Mouse (Mus musculus) G1E (cell line): ENCODE measurements around the gene Olfr150. TPM values are rescaled to one million over a fixed set of nuclear protein-coding genes. Genes with fewer than 3 reads are reported as not detected.

ENCODE experiments used
- ATAC-seq: 2 replicates; pipeline ENCODE4 v1.8.0; 2016; ENCODE audit warnings: mild to moderate bottlenecking; ENCODE audit not compliant: insufficient number of reproducible peaks, poor library complexity, low FRiP score, severe bottlenecking; ENCODE audit errors: extremely low read depth
- DNase-seq: peaks from one replicate; pipeline ENCODE4 v3.0.0; 2012; ENCODE audit warnings: low spot score
- H3K27me3 ChIP-seq: 2 replicates; pipeline ENCODE4 v1.6.1; 2012; ENCODE audit warnings: mild to moderate bottlenecking, low read length, inconsistent platforms; ENCODE audit not compliant: insufficient read depth
- H3K36me3 ChIP-seq: replicated peaks from 2 replicates; pipeline ENCODE3; 2012; ENCODE audit warnings: mild to moderate bottlenecking, inconsistent platforms
- H3K4me1 ChIP-seq: 2 replicates; pipeline ENCODE4 v1.6.1; 2012; ENCODE audit warnings: low read depth, low read length, inconsistent platforms, mixed read lengths; ENCODE audit not compliant: insufficient read depth
- H3K4me3 ChIP-seq: 2 replicates; pipeline ENCODE4 v1.5.1; 2012; ENCODE audit warnings: low read depth, mild to moderate bottlenecking, inconsistent platforms, low read length, moderate library complexity, mixed read lengths
- H3K9me3 ChIP-seq: replicated peaks from 2 replicates; pipeline ENCODE4 v1.6.1; 2012; ENCODE audit warnings: inconsistent platforms
- CTCF ChIP-seq: IDR thresholded peaks from 2 replicates; pipeline ENCODE4 v1.5.1; 2012; ENCODE audit warnings: low read depth, low read length, inconsistent platforms, mixed read lengths
- GATA1 ChIP-seq: IDR thresholded peaks from 2 replicates; pipeline ENCODE4 v1.6.1; 2012; ENCODE audit warnings: borderline replicate concordance, low read length, inconsistent platforms, mixed read lengths
- GATA2 ChIP-seq: IDR thresholded peaks from 2 replicates; pipeline ENCODE4 v1.6.1; 2012; ENCODE audit warnings: low read depth, low read length, inconsistent platforms, borderline replicate concordance
- POLR2AphosphoS5 ChIP-seq: IDR thresholded peaks from 2 replicates; pipeline ENCODE4 v1.6.1; 2012; ENCODE audit warnings: low read depth, low read length, inconsistent platforms; ENCODE audit not compliant: insufficient replicate concordance
- TAL1 ChIP-seq: conservative IDR thresholded peaks from 2 replicates; pipeline ENCODE4 v1.6.1; 2012; ENCODE audit warnings: low read depth, low read length, inconsistent platforms, mixed read lengths
- polyA plus RNA-seq: library from polyadenylated mRNA; stranded (reverse); fragments of >175 nt; gene quantifications from 2 replicates; pipeline ENCODE4 v1.2.3, GENCODE M21; 2012
- total RNA-seq, 2 experiments: library from RNA; stranded (forward) in 1 of 2; stranded (reverse) in 1 of 2; fragments of 200-1000 nt in 1 of 2; fragments of >200 nt in 1 of 2; fragmentation: Nextera tagmentation in 1 of 2; gene quantifications; 2 replicates each; pipeline ENCODE4 v1.2.3; 2014 to 2017

Olfr150 gene
- total and polyA plus RNA-seq, 3 experiments, result 0.11 TPM; not detected in 2

DNA sequence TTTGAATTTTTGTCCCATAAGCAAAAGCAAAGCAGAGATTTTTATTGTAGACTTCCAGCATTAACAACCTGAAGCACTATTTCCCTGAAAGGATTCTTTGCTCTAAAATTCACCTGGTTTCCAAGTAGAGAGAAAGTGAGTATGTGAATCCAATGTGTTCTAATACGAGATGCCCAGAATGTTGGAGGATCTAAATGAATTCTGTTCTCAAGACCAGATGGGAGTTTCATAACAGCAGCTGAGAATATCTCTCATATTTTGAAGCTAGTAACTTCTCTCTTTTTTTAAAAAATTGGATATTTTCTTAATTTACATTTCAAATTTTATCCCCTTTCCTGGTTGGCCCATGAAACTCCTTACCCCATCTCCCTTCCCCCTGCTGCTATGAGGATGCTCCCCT, 15.7 kb downstream of the Olfr150 start:
- Histone ChIP-seq H3K4me1 (no peaks in the 10 kb centered on the region), H3K36me3 (no peaks in the 10 kb centered on the region), H3K4me3 (no peak overlapping the region), H3K27me3 (no peaks in the 10 kb centered on the region), H3K9me3 (peaks cover 2% of the 10 kb centered on the region; the same call in 1 of the 2 replicates)
- no peak for ATAC-seq
- TF ChIP-seq CTCF (no peak), GATA1 (no peak), TAL1 (no peak), GATA2 (no peak)
- no peak for DNase-seq

DNA sequence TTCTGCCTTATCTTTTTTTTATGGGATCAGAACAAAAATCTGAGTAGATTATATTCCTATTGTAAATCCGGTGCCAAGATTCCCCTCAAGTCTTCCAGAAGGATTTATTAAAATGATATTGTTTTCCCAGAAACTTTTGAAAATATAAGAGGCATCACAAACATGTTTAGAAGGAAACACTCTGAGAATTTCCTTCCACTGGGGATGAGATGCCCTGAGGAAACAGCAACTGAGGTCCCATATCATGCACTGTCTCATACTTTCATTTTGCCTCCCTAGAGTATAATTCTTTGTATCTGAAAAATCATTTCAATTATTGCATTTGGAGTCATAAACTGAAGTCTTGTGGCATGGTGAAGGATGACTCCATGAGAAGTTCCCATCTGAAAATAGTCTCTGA, 52.4 kb downstream of the Olfr150 start, which contains the start of gene Olfr968:
TSS of gene Olfr968 (minus strand) at position 101 of the 400 bp plus-strand sequence.
- TF ChIP-seq POLR2AphosphoS5 (no peak), CTCF (no peak), GATA1 (no peak), GATA2 (no peak), TAL1 (no peak)
- DNase-seq (no peak), ATAC-seq (no peak)
- no peaks in the 10 kb centered on the region for H3K4me1 ChIP-seq
- no peaks in the 10 kb centered on the region for H3K36me3 ChIP-seq
- no peak within 1 kb of the TSS for H3K4me3 ChIP-seq
- no peaks in the 10 kb centered on the region for H3K9me3 ChIP-seq
- H3K27me3 ChIP-seq, result no peaks in the 10 kb centered on the region

Other genes with a start within 250 kb of the Olfr150 start
Only the 20 nearest of the 21 such genes appear.
- gene Olfr957, start 215.2 kb upstream of the Olfr150 start, total RNA-seq (2014; fragmentation: Nextera tagmentation), result not detected in 2 replicates
- gene Olfr957, start 215.2 kb upstream of the Olfr150 start, total RNA-seq (2017), result 0.22 TPM in 1 of 2 replicates, not detected in the other
- not detected in 2 replicates for gene Olfr957, start 215.2 kb upstream of the Olfr150 start, polyA plus RNA-seq
- not detected in 2 replicates for gene Olfr958, start 176.9 kb upstream of the Olfr150 start, total RNA-seq (2014; fragmentation: Nextera tagmentation)
- 0.06 and 0.11 TPM in 2 replicates for gene Olfr958, start 176.9 kb upstream of the Olfr150 start, total RNA-seq (2017)
- gene Olfr958, start 176.9 kb upstream of the Olfr150 start, polyA plus RNA-seq, result not detected in 2 replicates
- not detected in 2 replicates for gene Olfr959, start 155.4 kb upstream of the Olfr150 start, total RNA-seq (2014; fragmentation: Nextera tagmentation)
- 0.05 and 0.23 TPM in 2 replicates for gene Olfr959, start 155.4 kb upstream of the Olfr150 start, total RNA-seq (2017)
- gene Olfr959, start 155.4 kb upstream of the Olfr150 start, polyA plus RNA-seq, result not detected in 2 replicates
- not detected in 2 replicates for gene AW551984, start 126.6 kb upstream of the Olfr150 start, total RNA-seq (2014; fragmentation: Nextera tagmentation)
- gene AW551984, start 126.6 kb upstream of the Olfr150 start, total RNA-seq (2017), result 0.27 TPM in 1 of 2 replicates, not detected in the other
- not detected in 2 replicates for gene AW551984, start 126.6 kb upstream of the Olfr150 start, polyA plus RNA-seq
- not detected in 2 replicates for gene Olfr148, start 120.3 kb upstream of the Olfr150 start, total RNA-seq (2014; fragmentation: Nextera tagmentation)
- gene Olfr148, start 120.3 kb upstream of the Olfr150 start, total RNA-seq (2017), result 0.12 TPM in 1 of 2 replicates, not detected in the other
- gene Olfr148, start 120.3 kb upstream of the Olfr150 start, polyA plus RNA-seq, result not detected in 2 replicates
- not detected in 2 replicates for gene Olfr960, start 109.6 kb upstream of the Olfr150 start, total RNA-seq (2014; fragmentation: Nextera tagmentation)
- 0.49 TPM in 1 of 2 replicates, not detected in the other for gene Olfr960, start 109.6 kb upstream of the Olfr150 start, total RNA-seq (2017)
- not detected in 2 replicates for gene Olfr960, start 109.6 kb upstream of the Olfr150 start, polyA plus RNA-seq
- gene Olfr961, start 85.9 kb upstream of the Olfr150 start, total RNA-seq (2014; fragmentation: Nextera tagmentation), result not detected in 2 replicates
- gene Olfr961, start 85.9 kb upstream of the Olfr150 start, total RNA-seq (2017), result 0.11 and 0.12 TPM in 2 replicates
- gene Olfr961, start 85.9 kb upstream of the Olfr150 start, polyA plus RNA-seq, result not detected in 2 replicates
- not detected in 2 replicates for gene Olfr963, start 63.8 kb upstream of the Olfr150 start, total RNA-seq (2014; fragmentation: Nextera tagmentation)
- gene Olfr963, start 63.8 kb upstream of the Olfr150 start, total RNA-seq (2017), result 0.06 TPM in 1 of 2 replicates, not detected in the other
- gene Olfr963, start 63.8 kb upstream of the Olfr150 start, polyA plus RNA-seq, result not detected in 2 replicates
- not detected in 2 replicates for gene Olfr149, start 23.9 kb upstream of the Olfr150 start, total RNA-seq (2014; fragmentation: Nextera tagmentation)
- gene Olfr149, start 23.9 kb upstream of the Olfr150 start, total RNA-seq (2017), result 0.17 TPM in 1 of 2 replicates, not detected in the other
- gene Olfr149, start 23.9 kb upstream of the Olfr150 start, polyA plus RNA-seq, result not detected in 2 replicates
- not detected in 2 replicates for gene Olfr965, start 19.6 kb upstream of the Olfr150 start, total RNA-seq (2014; fragmentation: Nextera tagmentation)
- 0.23 TPM in 1 of 2 replicates, not detected in the other for gene Olfr965, start 19.6 kb upstream of the Olfr150 start, total RNA-seq (2017)
- not detected in 2 replicates for gene Olfr965, start 19.6 kb upstream of the Olfr150 start, polyA plus RNA-seq
- not detected in 2 replicates for gene Olfr967, start 15.3 kb downstream of the Olfr150 start, total RNA-seq (2014; fragmentation: Nextera tagmentation)
- gene Olfr967, start 15.3 kb downstream of the Olfr150 start, total RNA-seq (2017), result 0.16 TPM in 1 of 2 replicates, not detected in the other
- gene Olfr967, start 15.3 kb downstream of the Olfr150 start, polyA plus RNA-seq, result not detected in 2 replicates
- not detected in 2 replicates for gene Olfr968, start 52.3 kb downstream of the Olfr150 start, total RNA-seq (2014; fragmentation: Nextera tagmentation)
- gene Olfr968, start 52.3 kb downstream of the Olfr150 start, total RNA-seq (2017), result 0.06 and 0.11 TPM in 2 replicates
- gene Olfr968, start 52.3 kb downstream of the Olfr150 start, polyA plus RNA-seq, result not detected in 2 replicates
- gene Olfr969, start 60.0 kb downstream of the Olfr150 start, total RNA-seq (2014; fragmentation: Nextera tagmentation), result not detected in 2 replicates
- not detected in 2 replicates for gene Olfr969, start 60.0 kb downstream of the Olfr150 start, total RNA-seq (2017)
- not detected in 2 replicates for gene Olfr969, start 60.0 kb downstream of the Olfr150 start, polyA plus RNA-seq
- gene Olfr970, start 77.9 kb downstream of the Olfr150 start, total RNA-seq (2014; fragmentation: Nextera tagmentation), result not detected in 2 replicates
- 0.33 TPM in 1 of 2 replicates, not detected in the other for gene Olfr970, start 77.9 kb downstream of the Olfr150 start, total RNA-seq (2017)
- gene Olfr970, start 77.9 kb downstream of the Olfr150 start, polyA plus RNA-seq, result not detected in 2 replicates
- not detected in 2 replicates for gene Olfr971, start 105.9 kb downstream of the Olfr150 start, total RNA-seq (2014; fragmentation: Nextera tagmentation)
- gene Olfr971, start 105.9 kb downstream of the Olfr150 start, total RNA-seq (2017), result not detected in 2 replicates
- gene Olfr971, start 105.9 kb downstream of the Olfr150 start, polyA plus RNA-seq, result not detected in 2 replicates
- not detected in 2 replicates for gene Olfr972, start 135.4 kb downstream of the Olfr150 start, total RNA-seq (2014; fragmentation: Nextera tagmentation)
- 0.44 TPM in 1 of 2 replicates, not detected in the other for gene Olfr972, start 135.4 kb downstream of the Olfr150 start, total RNA-seq (2017)
- gene Olfr972, start 135.4 kb downstream of the Olfr150 start, polyA plus RNA-seq, result not detected in 2 replicates
- gene Olfr229, start 176.4 kb downstream of the Olfr150 start, total RNA-seq (2014; fragmentation: Nextera tagmentation), result not detected in 2 replicates
- gene Olfr229, start 176.4 kb downstream of the Olfr150 start, total RNA-seq (2017), result 0.16 TPM in 1 of 2 replicates, not detected in the other
- not detected in 2 replicates for gene Olfr229, start 176.4 kb downstream of the Olfr150 start, polyA plus RNA-seq
- gene Olfr974, start 206.5 kb downstream of the Olfr150 start, total RNA-seq (2014; fragmentation: Nextera tagmentation), result not detected in 2 replicates
- gene Olfr974, start 206.5 kb downstream of the Olfr150 start, total RNA-seq (2017), result not detected in 2 replicates
- not detected in 2 replicates for gene Olfr974, start 206.5 kb downstream of the Olfr150 start, polyA plus RNA-seq
- gene Olfr975, start 221.1 kb downstream of the Olfr150 start, total RNA-seq (2014; fragmentation: Nextera tagmentation), result 0.38 TPM in 1 of 2 replicates, not detected in the other
- 0.22 and 0.29 TPM in 2 replicates for gene Olfr975, start 221.1 kb downstream of the Olfr150 start, total RNA-seq (2017)
- not detected in 2 replicates for gene Olfr975, start 221.1 kb downstream of the Olfr150 start, polyA plus RNA-seq
- gene Olfr976, start 230.2 kb downstream of the Olfr150 start, total RNA-seq (2014; fragmentation: Nextera tagmentation), result not detected in 2 replicates
- not detected in 2 replicates for gene Olfr976, start 230.2 kb downstream of the Olfr150 start, total RNA-seq (2017)
- not detected in 2 replicates for gene Olfr976, start 230.2 kb downstream of the Olfr150 start, polyA plus RNA-seq